Mouse (Mus musculus): ENCODE data around the gene Hist1h1b.
"Not testable (repeated sequence)": the region's sequence is repeated elsewhere in the genome, so short reads cannot be mapped to it uniquely, and the experiment has no call there.

Gene Hist1h1b

GRCm38 (mm10) chr13:21779767-21780731 is at the start of gene Hist1h1b:
Hist1h1b (minus strand) TSS chr13:21780625.
- peak; percentile 90 for DNase-seq

- no peak for DNase-seq
Measured at GRCm38 (mm10) chr13:21828511-21828910, 48.1 kb upstream of the Hist1h1b start.

GRCm38 (mm10) chr13:21820082-21820890 is 39.9 kb upstream of the Hist1h1b start:
- not testable (repeated sequence) for DNase-seq

- not testable (repeated sequence) for DNase-seq
Measured at GRCm38 (mm10) chr13:21812092-21812491, 31.7 kb upstream of the Hist1h1b start.

- not testable (repeated sequence) for DNase-seq
Measured at GRCm38 (mm10) chr13:21811539-21811938, 31.1 kb upstream of the Hist1h1b start, which contains the start of gene Hist1h4m. Hist1h4m (plus strand) TSS chr13:21811746.

GRCm38 (mm10) chr13:21811074-21811473 is 30.6 kb upstream of the Hist1h1b start:
- DNase-seq = not testable (repeated sequence)

- not testable (repeated sequence) for DNase-seq
Measured at GRCm38 (mm10) chr13:21810073-21810472, 29.6 kb upstream of the Hist1h1b start, which contains the start of the genes Hist1h2bq and Hist1h2ao. Hist1h2bq (minus strand) TSS chr13:21810197. Hist1h2ao (plus strand) TSS chr13:21810465.

GRCm38 (mm10) chr13:21803058-21803457 is 22.6 kb upstream of the Hist1h1b start:
- DNase-seq = not testable (repeated sequence)

GRCm38 (mm10) chr13:21797163-21797562 is 16.7 kb upstream of the Hist1h1b start:
- DNase-seq = not testable (repeated sequence)

GRCm38 (mm10) chr13:21795584-21795983 is 15.2 kb upstream of the Hist1h1b start:
- no peak for DNase-seq

- DNase-seq = peak; percentile 13
Measured at GRCm38 (mm10) chr13:21790601-21791283, 10.3 kb upstream of the Hist1h1b start.

- no peak for DNase-seq
Measured at GRCm38 (mm10) chr13:21789925-21790324, 9.5 kb upstream of the Hist1h1b start.

- no peak for DNase-seq
Measured at GRCm38 (mm10) chr13:21787760-21788593, 7.6 kb upstream of the Hist1h1b start.

- peak; percentile 92 for DNase-seq
Measured at GRCm38 (mm10) chr13:21786899-21787629, 6.6 kb upstream of the Hist1h1b start, which contains the start of the genes Hist1h2an and Hist1h2bp. Hist1h2an (minus strand) TSS chr13:21787218. Hist1h2bp (plus strand) TSS chr13:21787461.

GRCm38 (mm10) chr13:21786189-21786898 is 5.9 kb upstream of the Hist1h1b start:
- peak; percentile 40 for DNase-seq

GRCm38 (mm10) chr13:21784311-21784710 is 3.9 kb upstream of the Hist1h1b start:
- peak; percentile 20 for DNase-seq

GRCm38 (mm10) chr13:21783734-21784161 is 3.3 kb upstream of the Hist1h1b start:
- peak; percentile 77 for DNase-seq

GRCm38 (mm10) chr13:21783255-21783617 is 2.8 kb upstream of the Hist1h1b start, which contains the start of gene Hist1h3i:
Hist1h3i (minus strand) TSS chr13:21783370.
- peak; percentile 70 for DNase-seq

- DNase-seq = peak; percentile 56
Measured at GRCm38 (mm10) chr13:21782361-21783254, 2.2 kb upstream of the Hist1h1b start.

Measured in liver (tissue).